Mouse (Mus musculus) layer of hippocampus, adult 9-11 months (tissue): Measurements from ENCODE around the gene Arl3.
"Not testable (repeated sequence)": the region's sequence is repeated elsewhere in the genome, so short reads cannot be mapped to it uniquely, and the experiment has no call there.

Experiments
- DNase-seq: peaks from one replicate; pipeline ENCODE4 v3.0.0; 2022

The Arl3 gene

GRCm38 (mm10) chr19:46587823-46588508 lies 15.0 kb upstream of the Arl3 start:
- peak; percentile 79 for DNase-seq

DNA sequence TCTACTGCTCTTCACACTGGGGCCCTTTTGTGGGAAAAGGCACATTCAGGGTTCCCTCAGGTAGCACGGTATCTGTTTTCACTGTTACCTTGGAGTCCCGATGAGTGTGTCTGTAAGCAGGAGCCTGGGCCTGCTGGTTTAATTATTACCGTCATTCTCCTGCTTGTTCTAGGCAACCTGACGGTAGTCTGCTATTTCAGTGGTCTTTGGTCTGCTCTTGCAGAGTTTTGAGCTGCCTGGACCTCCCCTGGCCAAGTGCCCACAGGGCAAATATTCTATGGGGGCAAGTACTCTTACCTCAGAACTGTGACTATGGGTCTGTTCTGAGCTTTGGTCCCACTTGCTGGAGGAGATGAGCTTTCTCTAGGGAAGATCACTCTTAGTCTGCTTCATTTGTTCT lies 2.2 kb upstream of the Arl3 start:
- no peak for DNase-seq

- no peak for DNase-seq
Observed at GRCm38 (mm10) chr19:46573990-46574389, 992 bp upstream of the Arl3 start.

GRCm38 (mm10) chr19:46572548-46572947 lies 450 bp downstream of the Arl3 start:
- DNase-seq, result no peak

DNA sequence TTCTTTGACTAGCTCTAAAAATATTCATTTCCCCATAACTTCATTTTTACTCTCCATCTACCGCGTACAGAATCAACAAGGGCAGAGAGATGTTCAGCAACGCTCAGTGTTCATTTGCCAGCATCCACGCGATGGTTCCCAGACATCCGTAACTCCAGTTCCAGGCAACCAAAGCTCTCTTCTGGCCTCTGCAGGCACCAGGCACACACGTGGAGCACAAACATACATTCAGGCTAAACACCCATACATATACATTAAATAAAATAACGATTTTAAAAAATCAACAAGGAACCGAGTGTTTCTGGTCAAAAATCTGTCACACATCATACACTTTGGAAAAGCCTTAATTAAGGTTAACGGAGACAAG lies 1.1 kb downstream of the Arl3 start:
- no peak for DNase-seq

DNA sequence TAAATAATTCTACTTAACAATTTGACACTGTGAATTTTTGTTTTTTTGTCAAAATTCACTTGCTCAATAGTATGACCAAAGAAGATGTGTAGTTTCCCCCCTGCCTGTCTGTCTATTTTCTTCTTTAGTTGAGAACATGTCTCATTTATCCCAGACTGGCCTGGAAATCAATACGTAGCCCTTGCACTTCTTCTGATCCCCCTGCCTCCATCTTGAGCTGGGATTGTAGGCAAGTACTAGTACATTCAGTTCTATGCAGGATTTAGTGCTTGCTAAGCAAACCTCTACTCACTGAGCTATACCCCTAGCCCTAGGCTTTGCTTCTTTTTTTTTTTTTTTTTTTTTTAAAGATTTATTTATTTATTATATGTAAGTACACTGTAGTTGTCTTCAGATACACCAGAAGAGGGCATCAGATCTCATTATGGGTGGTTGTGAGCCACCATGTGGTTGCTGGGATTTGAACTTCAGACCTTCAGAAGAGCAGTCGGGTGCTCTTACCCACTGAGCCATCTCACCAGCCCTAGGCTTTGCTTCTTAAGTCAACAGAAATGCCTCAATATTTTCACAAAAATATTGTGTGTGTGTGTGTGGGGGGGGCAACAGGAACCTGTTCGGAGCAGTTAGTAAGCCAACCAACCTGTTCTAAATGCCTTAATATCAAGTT lies 1.7 kb downstream of the Arl3 start:
- not testable (repeated sequence) for DNase-seq

DNA sequence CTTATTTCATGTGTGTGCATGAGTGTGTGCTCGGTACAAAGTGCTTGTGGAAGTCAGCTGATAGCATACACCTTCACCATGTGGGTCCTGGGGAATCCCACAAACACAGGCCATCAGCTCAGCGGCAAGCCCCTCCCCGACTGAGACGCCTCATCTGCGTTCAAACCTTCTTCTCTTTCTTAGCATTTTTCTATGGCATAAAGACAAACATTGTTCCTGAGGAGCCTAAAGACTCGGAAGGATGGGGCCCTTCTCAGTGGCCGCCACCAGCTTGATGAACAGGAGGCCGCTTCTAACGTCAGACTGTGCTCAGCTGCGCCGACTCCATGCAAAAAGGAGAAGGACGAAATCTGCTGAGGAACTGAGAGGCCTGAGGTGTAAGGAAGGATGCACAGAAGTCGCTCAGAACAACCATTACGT lies 8.9 kb downstream of the Arl3 start:
- no peak for DNase-seq

DNA sequence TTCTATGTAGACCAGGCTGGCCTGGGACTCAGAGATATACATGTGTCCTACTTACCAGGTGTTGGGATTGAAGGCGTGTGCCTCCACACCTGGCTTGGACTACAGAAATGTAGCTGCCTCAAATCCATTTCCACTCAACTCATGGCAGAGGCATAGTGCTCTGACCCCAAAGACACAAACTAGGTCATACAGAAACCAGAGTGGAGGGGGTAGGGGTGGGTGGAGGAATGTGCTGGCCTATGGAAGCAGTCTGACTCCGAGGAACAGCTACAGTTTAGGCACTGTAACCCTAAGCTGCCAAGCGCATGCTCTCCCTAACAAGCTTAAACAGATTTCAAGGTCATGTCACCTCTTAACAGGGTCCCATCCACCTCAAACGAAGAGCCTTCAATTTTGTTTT lies 9.4 kb downstream of the Arl3 start:
- no peak for DNase-seq

DNA sequence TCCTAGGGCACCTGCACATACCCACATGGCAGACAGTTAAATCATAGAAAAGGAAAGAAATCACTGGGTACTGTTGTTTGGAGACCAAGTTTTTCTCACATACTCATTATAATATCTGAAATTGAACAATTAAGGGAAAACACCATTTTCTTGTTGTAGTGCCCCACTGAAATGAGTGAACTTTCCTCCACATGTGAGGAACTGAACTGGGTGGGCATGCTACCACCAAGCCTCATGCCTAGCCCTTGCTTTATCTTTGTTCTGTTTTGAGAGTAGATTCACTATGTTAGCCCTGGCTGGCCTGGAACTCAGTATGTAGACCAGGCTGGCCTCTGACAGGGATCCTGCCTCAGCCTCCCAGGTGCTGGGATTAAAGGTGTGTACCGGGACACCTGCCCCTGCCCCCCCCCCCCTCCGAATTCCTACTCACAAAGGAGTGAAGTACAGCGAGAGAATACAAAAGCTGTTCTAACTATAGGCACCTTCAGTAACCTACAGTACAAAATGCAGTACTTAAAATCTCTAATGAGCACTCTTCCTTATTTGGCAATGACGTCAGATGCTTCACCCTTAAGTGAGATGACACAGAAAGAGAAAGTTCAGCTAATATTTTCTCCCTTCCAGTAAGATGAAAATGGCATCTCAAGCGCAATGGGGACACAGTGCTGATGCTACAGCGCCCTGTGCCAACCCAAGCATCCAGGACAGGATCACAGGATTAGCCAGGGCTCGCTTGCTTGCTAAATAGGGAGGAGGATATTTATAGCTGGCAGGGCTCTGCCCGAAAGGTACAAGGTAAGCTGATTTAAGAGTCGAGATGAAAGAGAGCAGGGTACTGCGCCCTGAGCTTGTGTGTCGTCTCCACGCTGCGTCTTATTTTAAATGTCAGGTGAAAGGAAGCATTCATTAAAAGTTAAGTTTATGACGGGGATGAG lies 10.2 kb downstream of the Arl3 start:
- DNase-seq, result no peak

GRCm38 (mm10) chr19:46562132-46562531 lies 10.9 kb downstream of the Arl3 start:
- peak; percentile 50 for DNase-seq

DNA sequence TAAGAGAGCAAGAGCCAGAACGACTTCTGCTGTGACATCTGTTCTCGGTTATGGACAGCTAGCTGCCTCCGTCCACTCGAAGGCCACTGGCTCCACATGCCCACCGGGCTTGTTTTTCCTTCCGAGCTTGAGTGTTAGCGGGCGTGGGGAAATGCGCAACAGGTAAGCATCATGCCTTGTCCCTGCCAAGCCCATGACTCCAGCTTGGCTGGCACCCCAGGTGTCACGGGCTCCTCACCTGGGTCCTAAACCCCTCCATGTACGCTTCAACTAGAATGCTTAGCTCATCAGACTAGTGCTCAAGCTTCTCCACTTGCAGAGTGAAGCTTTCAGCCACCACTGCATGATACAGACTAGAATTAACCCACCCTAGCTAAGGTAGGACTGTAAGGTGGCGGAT lies 14.4 kb downstream of the Arl3 start:
- no peak for DNase-seq

GRCm38 (mm10) chr19:46558009-46558408 lies 15.0 kb downstream of the Arl3 start:
- DNase-seq, result no peak

- peak; percentile 62 for DNase-seq
Observed at GRCm38 (mm10) chr19:46553541-46553955, 19.4 kb downstream of the Arl3 start.

GRCm38 (mm10) chr19:46552496-46552895 lies 20.5 kb downstream of the Arl3 start:
- DNase-seq, result no peak

- no peak for DNase-seq
Observed at GRCm38 (mm10) chr19:46550385-46550784, 22.6 kb downstream of the Arl3 start.

DNA sequence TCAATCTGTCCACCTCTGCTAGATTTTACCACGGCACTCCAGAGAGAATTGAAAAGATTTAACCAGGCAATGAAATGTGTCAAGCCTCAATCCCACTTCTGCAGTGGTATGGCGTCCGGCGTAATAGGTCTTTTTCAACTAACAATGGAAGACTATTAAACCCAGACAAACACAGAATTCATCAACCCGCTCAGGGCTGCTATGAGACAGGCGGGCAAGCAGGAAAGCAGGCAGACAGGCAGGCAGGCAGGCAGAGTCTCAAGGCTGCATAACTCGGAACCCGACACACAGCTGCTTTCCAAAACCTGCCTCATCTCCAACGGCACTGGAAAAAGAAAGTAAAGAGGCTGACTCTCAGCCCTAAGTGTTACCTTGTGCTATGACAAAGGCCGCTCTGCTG lies 24.9 kb downstream of the Arl3 start:
- DNase-seq, result no peak

DNA sequence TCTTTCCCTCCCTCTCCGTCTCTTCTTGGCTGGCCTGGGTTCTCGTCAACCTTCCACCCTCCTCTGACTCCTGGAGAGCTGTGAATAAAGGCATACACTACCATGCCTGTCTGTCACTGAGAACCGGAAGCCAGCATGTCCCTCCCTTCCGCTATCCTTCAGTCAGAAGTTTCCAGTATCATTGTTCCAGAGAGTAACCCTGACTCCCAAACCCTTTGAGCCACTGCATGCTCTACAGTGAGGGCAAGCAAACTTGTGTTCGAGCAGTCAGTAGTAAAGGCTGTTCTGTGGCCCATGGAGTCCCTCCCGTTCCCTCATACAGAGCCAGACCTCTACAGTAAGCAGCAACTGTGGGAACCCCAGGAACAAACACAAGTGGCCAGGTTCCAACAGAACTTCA lies 25.4 kb downstream of the Arl3 start:
- DNase-seq, result no peak

DNA sequence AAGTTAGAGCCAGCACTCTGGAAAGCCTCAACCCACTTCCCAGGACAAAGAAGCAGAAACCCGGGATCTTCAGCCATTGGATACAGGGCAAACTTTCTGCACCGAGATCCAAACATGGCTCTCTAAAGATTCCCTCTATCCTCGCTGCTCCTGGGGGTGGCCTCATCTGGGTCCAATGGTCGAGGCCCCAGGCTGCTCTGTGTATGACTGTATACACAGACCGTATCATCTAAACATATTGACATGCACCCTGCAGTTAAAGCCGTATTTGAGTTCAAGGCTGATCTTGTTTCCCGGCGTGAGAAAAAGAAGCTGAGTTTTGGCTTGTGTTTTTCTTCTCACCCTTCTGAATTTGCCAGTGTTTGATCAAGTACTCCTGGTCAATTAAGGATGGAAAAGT lies 30.2 kb downstream of the Arl3 start:
- DNase-seq, result no peak

- no peak for DNase-seq
Observed at GRCm38 (mm10) chr19:46538213-46538612, 34.8 kb downstream of the Arl3 start.

- DNase-seq, result no peak
Observed at GRCm38 (mm10) chr19:46537357-46537756, 35.6 kb downstream of the Arl3 start.

DNA sequence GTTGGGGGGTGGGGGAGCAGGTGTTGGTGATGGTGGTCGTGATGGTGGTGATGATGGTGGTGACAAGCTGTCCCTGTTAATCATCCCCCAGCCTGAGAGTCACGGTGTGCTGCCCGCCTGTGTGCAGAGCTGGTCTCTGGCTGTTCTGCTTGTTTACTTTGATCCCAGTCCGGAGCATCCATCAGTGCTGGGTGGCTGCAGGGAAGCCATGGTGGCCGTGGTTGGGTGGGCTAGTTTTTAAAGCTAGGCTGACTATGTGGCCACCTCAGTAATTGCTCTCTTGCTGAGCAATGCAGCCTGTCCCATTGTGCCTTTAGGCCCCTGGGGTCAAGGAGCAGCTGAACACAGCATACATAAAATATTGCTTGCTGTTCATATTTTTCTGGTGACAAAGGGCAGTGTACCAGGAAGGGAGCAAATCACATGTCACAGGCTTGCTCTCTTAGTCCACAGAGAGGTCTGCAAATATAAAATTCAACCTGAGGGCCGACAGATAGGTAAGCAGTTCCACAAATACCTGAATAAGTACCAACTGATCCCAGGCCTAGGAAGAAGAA lies 38.4 kb downstream of the Arl3 start:
- no peak for DNase-seq

GRCm38 (mm10) chr19:46533525-46533924 lies 39.5 kb downstream of the Arl3 start:
- no peak for DNase-seq

GRCm38 (mm10) chr19:46533066-46533465 lies 39.9 kb downstream of the Arl3 start:
- DNase-seq, result no peak
